Mouse (Mus musculus) embryonic facial prominence, embryonic 10.5 days (tissue): ENCODE data around the gene Cip2a. TPM values are rescaled to one million over a fixed set of nuclear protein-coding genes. Genes with fewer than 3 reads are reported as not detected.

Source experiments
- DNase-seq: peaks from one replicate; pipeline ENCODE4 v3.0.0-alpha.2; 2017; ENCODE audit warnings: low spot score
- H3K27ac ChIP-seq: fragments of 300-500 bp; sonication (generic); replicated peaks from 2 replicates; pipeline ENCODE4 v1.5.1; 2016; ENCODE audit warnings: mild to moderate bottlenecking
- H3K27me3 ChIP-seq: fragments of 300-500 bp; sonication (generic); replicated peaks from 2 replicates; pipeline ENCODE4 v1.6.1; 2016; ENCODE audit warnings: low read depth, mild to moderate bottlenecking; ENCODE audit not compliant: poor library complexity, severe bottlenecking
- H3K36me3 ChIP-seq: fragments of 300-500 bp; sonication (generic); replicated peaks from 2 replicates; pipeline ENCODE4 v1.6.1; 2016; ENCODE audit warnings: mild to moderate bottlenecking, moderate library complexity
- H3K4me1 ChIP-seq: fragments of 300-500 bp; sonication (generic); 2 replicates; pipeline ENCODE4 v1.6.1; 2016
- H3K4me3 ChIP-seq: fragments of 300-500 bp; sonication (generic); 2 replicates; pipeline ENCODE4 v1.5.1; 2016; ENCODE audit warnings: mild to moderate bottlenecking, moderate library complexity
- H3K9me3 ChIP-seq: fragments of 300-500 bp; sonication (generic); 2 replicates; pipeline ENCODE4 v1.6.1; 2016; ENCODE audit warnings: mild to moderate bottlenecking
- WGBS: fragments of 180-500 bp; shearing (Covaris S2); methylation state at CpG from one replicate; pipeline ENCODE4 v1.1.7; 2016; 5-methylcytosine and 5-hydroxymethylcytosine counted together
- polyA plus RNA-seq: library from polyadenylated mRNA; unstranded; fragments of >200 nt; fragmentation: Nextera tagmentation; extraction: Ambion mirVana; gene quantifications from 2 replicates; pipeline ENCODE4 v1.2.1, GENCODE M21; 2016

The Cip2a gene
- polyA plus RNA-seq: 46.1 and 46.8 TPM in 2 replicates

- peak within 1 kb of the TSS; percentile 91 for H3K4me3 ChIP-seq
Measured at GRCm38 (mm10) chr16:48993559-48994342, at the start of gene Cip2a, which contains the start of gene Dzip3. Cip2a (plus strand) TSS chr16:48994185. Dzip3 (minus strand) TSS chr16:48994165.

GRCm38 (mm10) chr16:48972996-48973395, 21.0 kb upstream of the Cip2a start:
- H3K27ac ChIP-seq: no peak overlapping the region
- no peaks in the 10 kb centered on the region for H3K27me3 ChIP-seq

More at GRCm38 (mm10) chr16:48993559-48994342, at the start of gene Cip2a, which contains the start of gene Dzip3:
- Histone ChIP-seq H3K36me3 (peaks cover 33% of the 10 kb centered on the region), H3K27ac (peak within 1 kb of the TSS; percentile 99), H3K9me3 (no peaks in the 10 kb centered on the region), H3K27me3 (no peaks in the 10 kb centered on the region), H3K4me1 (peaks cover 22% of the 10 kb centered on the region)
- under 1% methylated on average over 74 of the region's 74 CpGs for whole genome bisulfite sequencing
- DNase-seq: peak; percentile 97

GRCm38 (mm10) chr16:48973548-48973947, 20.4 kb upstream of the Cip2a start:
- WGBS: 98% methylated on average over 1 of the region's 1 CpGs
- Histone ChIP-seq H3K27ac (no peak overlapping the region), H3K4me3 (no peak overlapping the region), H3K36me3 (peaks cover 61% of the 10 kb centered on the region), H3K4me1 (no peaks in the 10 kb centered on the region), H3K9me3 (no peaks in the 10 kb centered on the region), H3K27me3 (no peaks in the 10 kb centered on the region)
- DNase-seq: no peak

More at GRCm38 (mm10) chr16:48972996-48973395, 21.0 kb upstream of the Cip2a start:
- Histone ChIP-seq H3K9me3 (no peaks in the 10 kb centered on the region), H3K4me1 (no peaks in the 10 kb centered on the region), H3K36me3 (peaks cover 55% of the 10 kb centered on the region), H3K4me3 (no peak overlapping the region)
- DNase-seq: no peak
- 94% methylated on average over 2 of the region's 2 CpGs for WGBS

- Histone ChIP-seq H3K36me3 (peaks cover 67% of the 10 kb centered on the region), H3K27ac (no peak overlapping the region), H3K4me1 (no peaks in the 10 kb centered on the region), H3K4me3 (no peak overlapping the region), H3K9me3 (no peaks in the 10 kb centered on the region), H3K27me3 (no peaks in the 10 kb centered on the region)
- no peak for DNase-seq
Measured at GRCm38 (mm10) chr16:48979965-48980364, 14.0 kb upstream of the Cip2a start.

DNA sequence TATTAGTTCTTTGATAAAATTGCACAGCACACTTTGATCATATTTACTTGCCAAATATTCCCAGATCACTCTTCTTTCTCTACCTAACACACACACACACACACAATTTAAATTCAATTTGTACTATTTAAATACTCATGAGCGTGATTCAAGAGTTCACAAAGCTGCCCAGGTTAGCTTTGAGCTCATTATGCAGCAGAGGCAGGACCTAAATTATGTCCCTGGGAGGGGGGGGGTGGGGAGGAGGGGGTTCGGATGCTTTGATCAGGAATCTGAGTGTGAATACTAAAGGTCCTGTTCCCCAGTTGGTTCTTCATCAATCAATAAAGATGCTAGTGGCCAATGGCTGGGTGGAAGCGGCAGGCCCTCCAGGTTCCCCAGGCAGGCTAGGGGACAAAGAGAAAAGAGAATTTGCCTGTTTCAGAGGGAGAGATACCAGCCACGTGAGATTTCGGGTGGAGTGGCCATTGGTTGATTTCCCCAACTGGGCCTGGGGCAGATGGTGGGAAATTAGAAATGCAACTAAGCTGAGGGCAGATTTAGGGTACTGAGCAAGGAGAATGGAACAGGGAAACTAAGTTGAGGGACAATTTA, 8.9 kb upstream of the Cip2a start:
- Histone ChIP-seq H3K27me3 (no peaks in the 10 kb centered on the region), H3K27ac (no peak overlapping the region), H3K4me3 (no peak overlapping the region), H3K9me3 (no peaks in the 10 kb centered on the region), H3K4me1 (no peaks in the 10 kb centered on the region), H3K36me3 (peaks cover 29% of the 10 kb centered on the region)
- 60% methylated on average over 5 of the region's 5 CpGs for WGBS
- no peak for DNase-seq

GRCm38 (mm10) chr16:48989700-48990099, 4.3 kb upstream of the Cip2a start:
- H3K27me3 ChIP-seq: no peaks in the 10 kb centered on the region
- no peak overlapping the region for H3K4me3 ChIP-seq
- no peaks in the 10 kb centered on the region for H3K9me3 ChIP-seq
- peaks cover 11% of the 10 kb centered on the region for H3K36me3 ChIP-seq
- DNase-seq: no peak
- peaks cover 7% of the 10 kb centered on the region for H3K4me1 ChIP-seq
- no peak overlapping the region for H3K27ac ChIP-seq

DNA sequence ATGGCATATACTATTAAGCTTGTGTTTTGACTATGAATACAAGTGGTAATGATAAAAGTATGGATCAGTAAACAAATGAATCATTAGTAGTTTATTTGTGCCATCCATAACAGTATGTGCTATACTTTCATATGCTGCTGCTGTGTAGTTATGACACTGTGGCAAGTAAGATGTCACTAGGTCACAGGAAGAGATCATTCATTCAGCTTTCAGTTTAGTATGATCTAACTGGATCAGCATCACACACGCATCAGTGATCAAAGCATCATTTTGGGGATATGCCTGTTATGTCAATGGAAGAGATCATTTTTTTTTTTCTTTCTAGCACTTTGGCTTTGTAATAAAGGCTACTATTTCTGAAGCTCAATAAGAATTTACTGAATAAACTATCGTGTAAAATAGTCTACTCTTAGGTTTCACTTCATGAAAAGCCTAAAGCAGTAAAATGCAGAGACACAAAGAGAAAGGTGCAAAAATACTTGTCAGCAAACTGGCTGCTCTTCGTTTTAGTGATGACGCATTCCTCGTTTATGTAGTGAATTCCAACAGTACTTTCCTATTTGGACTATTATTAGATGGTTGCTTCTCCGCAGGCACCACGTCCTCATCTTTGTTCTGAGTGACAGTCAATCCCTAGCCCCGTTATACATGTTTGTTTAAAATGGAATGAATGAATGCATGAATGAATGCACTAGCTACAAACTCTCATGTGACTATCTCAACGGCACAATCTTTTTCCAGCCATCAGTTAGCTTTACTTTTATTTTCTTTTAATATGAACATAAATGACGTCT, 1.4 kb upstream of the Cip2a start:
- peaks cover 22% of the 10 kb centered on the region for H3K4me1 ChIP-seq
- H3K36me3 ChIP-seq: peaks cover 22% of the 10 kb centered on the region
- peak overlapping the region; percentile 91 for H3K4me3 ChIP-seq
- 53% methylated on average over 10 of the region's 10 CpGs for WGBS
- H3K27ac ChIP-seq: peak overlapping the region; percentile 99
- no peaks in the 10 kb centered on the region for H3K27me3 ChIP-seq
- no peak for DNase-seq
- H3K9me3 ChIP-seq: no peaks in the 10 kb centered on the region

- 5% methylated on average over 9 of the region's 9 CpGs for WGBS
- peak overlapping the region; percentile 99 for H3K27ac ChIP-seq
- no peaks in the 10 kb centered on the region for H3K27me3 ChIP-seq
- H3K4me1 ChIP-seq: peaks cover 22% of the 10 kb centered on the region
- H3K4me3 ChIP-seq: peak overlapping the region; percentile 91
- DNase-seq: no peak
- H3K36me3 ChIP-seq: peaks cover 28% of the 10 kb centered on the region
- H3K9me3 ChIP-seq: no peaks in the 10 kb centered on the region
Measured at GRCm38 (mm10) chr16:48993231-48993558, 790 bp upstream of the Cip2a start.

GRCm38 (mm10) chr16:48994343-48994693, 333 bp downstream of the Cip2a start:
- H3K27ac ChIP-seq: peak overlapping the region; percentile 99
- H3K4me1 ChIP-seq: peaks cover 22% of the 10 kb centered on the region
- H3K27me3 ChIP-seq: no peaks in the 10 kb centered on the region
- H3K9me3 ChIP-seq: no peaks in the 10 kb centered on the region
- WGBS: 0% methylated on average over 18 of the region's 18 CpGs
- peaks cover 39% of the 10 kb centered on the region for H3K36me3 ChIP-seq
- H3K4me3 ChIP-seq: peak overlapping the region; percentile 91
- no peak for DNase-seq

DNA sequence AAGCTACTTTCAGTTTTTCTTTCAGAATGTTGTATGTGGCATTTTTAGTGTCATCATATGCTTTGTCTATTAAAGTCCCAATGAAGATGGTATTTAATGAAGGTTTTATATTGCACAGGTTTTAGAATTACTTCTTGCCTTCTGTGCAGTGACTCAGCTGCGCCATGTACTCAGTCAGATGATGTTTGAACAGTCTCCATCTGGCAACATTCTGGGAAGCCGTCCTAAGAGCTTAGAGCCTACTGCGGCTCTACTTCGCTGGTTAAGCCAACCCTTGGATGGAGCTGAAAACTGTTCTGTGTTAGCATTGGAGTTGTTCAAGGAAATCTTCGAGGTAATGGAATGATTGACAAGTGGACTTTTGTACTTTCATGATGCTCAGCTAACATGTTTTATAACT, 10.2 kb downstream of the Cip2a start:
- 92% methylated on average over 5 of the region's 5 CpGs for WGBS
- Histone ChIP-seq H3K4me3 (no peak overlapping the region), H3K9me3 (no peaks in the 10 kb centered on the region), H3K27me3 (no peaks in the 10 kb centered on the region), H3K27ac (no peak overlapping the region), H3K4me1 (no peaks in the 10 kb centered on the region), H3K36me3 (peaks cover 94% of the 10 kb centered on the region)
- DNase-seq: no peak

DNA sequence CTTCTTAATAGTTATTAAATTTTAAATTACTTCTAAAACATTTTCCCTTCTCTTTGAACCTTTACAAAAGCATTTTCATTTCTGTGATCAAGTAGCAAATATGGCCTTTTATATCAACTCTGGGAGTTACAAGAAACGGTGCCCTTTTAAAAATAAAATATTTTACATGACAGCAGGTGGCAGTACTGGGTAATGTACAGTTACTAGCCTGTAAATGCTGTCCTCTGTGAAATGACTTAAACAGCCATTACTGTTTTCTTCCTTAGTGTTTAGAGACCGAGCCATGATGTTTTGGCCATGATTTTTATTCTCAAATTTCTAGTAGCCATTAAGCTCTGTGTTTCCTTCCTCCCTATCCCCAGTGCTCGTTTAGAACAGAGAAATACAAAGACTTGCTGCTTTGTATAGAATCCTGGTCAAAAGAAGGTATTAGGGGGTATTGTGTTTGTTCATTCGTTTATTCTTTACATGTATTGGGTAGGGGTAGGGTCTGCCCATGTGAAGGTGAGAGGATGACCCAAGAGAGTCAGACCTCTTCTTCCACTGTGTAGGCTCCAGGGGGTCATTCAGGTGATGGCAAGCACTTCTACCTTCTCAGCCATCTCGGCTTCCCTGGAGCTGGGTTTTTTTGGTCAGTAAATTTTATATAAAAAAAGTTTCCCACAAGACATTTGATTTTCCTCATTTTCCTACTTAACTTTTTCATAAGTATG, 22.8 kb downstream of the Cip2a start:
- Histone ChIP-seq H3K4me3 (no peak overlapping the region), H3K4me1 (no peaks in the 10 kb centered on the region), H3K27ac (no peak overlapping the region), H3K36me3 (peaks cover 86% of the 10 kb centered on the region), H3K27me3 (no peaks in the 10 kb centered on the region), H3K9me3 (no peaks in the 10 kb centered on the region)
- 83% methylated on average over 5 of the region's 5 CpGs for WGBS
- no peak for DNase-seq

DNA sequence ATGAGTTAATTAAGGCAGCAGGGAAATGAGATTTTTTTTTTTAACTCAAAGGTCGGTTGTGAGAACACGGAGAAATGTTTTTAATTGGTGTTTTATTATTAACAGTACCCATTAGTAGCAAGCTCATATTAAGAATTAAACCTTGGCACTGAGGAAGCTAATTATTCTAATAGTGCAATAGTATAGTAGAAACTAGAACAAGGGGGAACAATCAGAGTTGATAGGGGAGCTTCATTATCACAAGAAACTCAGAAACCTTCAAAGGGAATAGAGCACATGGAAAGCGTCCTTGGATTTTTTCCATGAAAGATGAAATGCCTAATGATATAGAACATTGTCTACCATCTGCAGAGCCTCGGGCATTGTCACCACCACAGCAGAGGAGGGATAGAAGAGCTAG, 41.9 kb downstream of the Cip2a start:
- H3K36me3 ChIP-seq: no peaks in the 10 kb centered on the region
- WGBS: 91% methylated on average over 4 of the region's 4 CpGs
- no peak for DNase-seq
- H3K4me1 ChIP-seq: no peaks in the 10 kb centered on the region
- no peaks in the 10 kb centered on the region for H3K27me3 ChIP-seq
- no peak overlapping the region for H3K4me3 ChIP-seq
- H3K9me3 ChIP-seq: no peaks in the 10 kb centered on the region
- no peak overlapping the region for H3K27ac ChIP-seq
